Mouse (Mus musculus) hindbrain, embryonic 13.5 days (tissue): Measurements from ENCODE around the gene Myl10. TPM values are rescaled to one million over a fixed set of nuclear protein-coding genes. Genes with fewer than 3 reads are reported as not detected.
A peak's percentile ranks its signal among the peaks of the same experiment; 100 is the strongest.
"Not testable (repeated sequence)": the region's sequence is repeated elsewhere in the genome, so short reads cannot be mapped to it uniquely, and the experiment has no call there.

ENCODE experiments used
- ATAC-seq: fragments of 200-750 bp; cut with Nextera tagmentation; 2 replicates; pipeline ENCODE4 v1.8.0; 2017; ENCODE audit warnings: moderate TSS enrichment; ENCODE audit not compliant: low FRiP score
- H3K27ac ChIP-seq: fragments of 300-500 bp; sonication (generic); 2 replicates; pipeline ENCODE4 v1.5.1; 2015; ENCODE audit warnings: inconsistent platforms, mild to moderate bottlenecking, moderate library complexity
- H3K27me3 ChIP-seq: fragments of 300-500 bp; sonication (generic); 2 replicates; pipeline ENCODE4 v1.6.1; 2015; ENCODE audit warnings: mild to moderate bottlenecking, inconsistent platforms
- H3K36me3 ChIP-seq: fragments of 300-500 bp; sonication (generic); 2 replicates; pipeline ENCODE4 v1.6.1; 2015; ENCODE audit warnings: mild to moderate bottlenecking, inconsistent platforms
- H3K4me1 ChIP-seq: fragments of 300-500 bp; sonication (generic); replicated peaks from 2 replicates; pipeline ENCODE4 v1.6.1; 2015; ENCODE audit warnings: inconsistent platforms
- H3K4me2 ChIP-seq: fragments of 300-500 bp; sonication (generic); 2 replicates; pipeline ENCODE4 v1.6.1; 2015; ENCODE audit warnings: inconsistent platforms, mild to moderate bottlenecking, moderate library complexity
- H3K4me3 ChIP-seq: fragments of 300-500 bp; sonication (generic); 2 replicates; pipeline ENCODE4 v1.5.1; 2015; ENCODE audit warnings: mild to moderate bottlenecking, inconsistent platforms
- H3K9ac ChIP-seq: fragments of 300-500 bp; sonication (generic); 2 replicates; pipeline ENCODE4 v1.6.1; 2015; ENCODE audit warnings: mild to moderate bottlenecking, inconsistent platforms
- H3K9me3 ChIP-seq: fragments of 300-500 bp; sonication (generic); 2 replicates; pipeline ENCODE4 v1.6.1; 2016; ENCODE audit warnings: inconsistent platforms
- WGBS: fragments of 180-500 bp; shearing (Covaris S2); methylation state at CpG from one replicate; pipeline ENCODE4 v1.1.7; 2015; 5-methylcytosine and 5-hydroxymethylcytosine counted together
- polyA plus RNA-seq: library from polyadenylated mRNA; unstranded; fragments of >200 nt; fragmentation: Nextera tagmentation; extraction: Ambion mirVana; gene quantifications from 2 replicates; pipeline ENCODE4 v1.2.1, GENCODE M21; 2015

The Myl10 gene
- not detected in 2 replicates for polyA plus RNA-seq

DNA sequence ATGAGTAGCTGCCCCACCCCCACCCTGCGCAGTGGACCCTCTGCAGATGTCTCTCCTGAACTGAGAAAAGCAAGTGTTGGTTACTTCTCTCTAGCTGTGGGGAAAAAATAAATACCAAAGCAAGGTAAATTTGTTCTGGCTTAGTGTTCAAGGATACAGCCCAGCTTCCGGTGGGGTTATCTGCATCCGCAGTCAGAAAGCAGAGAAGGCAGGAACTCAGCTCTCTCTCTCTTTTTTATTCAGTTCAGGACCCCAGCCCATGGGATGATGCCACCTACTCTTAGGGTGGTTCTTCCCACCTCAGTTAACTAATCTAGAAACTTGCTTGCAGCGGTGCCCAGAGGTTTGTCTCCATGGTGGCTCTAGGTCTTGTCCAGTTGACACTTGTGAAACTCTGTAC lies at the start of gene Myl10:
TSS of gene Myl10 (plus strand) at position 363 of the 400 bp plus-strand sequence.
- Histone ChIP-seq H3K36me3 (no peaks in the 10 kb centered on the region), H3K27ac (no peak within 1 kb of the TSS), H3K9me3 (no peaks in the 10 kb centered on the region), H3K9ac (no peak within 1 kb of the TSS), H3K27me3 (no peaks in the 10 kb centered on the region), H3K4me2 (no peak within 1 kb of the TSS), H3K4me1 (no peaks in the 10 kb centered on the region), H3K4me3 (no peak within 1 kb of the TSS)
- ATAC-seq: no peak
- 91% methylated on average over 4 of the region's 4 CpGs for WGBS

DNA sequence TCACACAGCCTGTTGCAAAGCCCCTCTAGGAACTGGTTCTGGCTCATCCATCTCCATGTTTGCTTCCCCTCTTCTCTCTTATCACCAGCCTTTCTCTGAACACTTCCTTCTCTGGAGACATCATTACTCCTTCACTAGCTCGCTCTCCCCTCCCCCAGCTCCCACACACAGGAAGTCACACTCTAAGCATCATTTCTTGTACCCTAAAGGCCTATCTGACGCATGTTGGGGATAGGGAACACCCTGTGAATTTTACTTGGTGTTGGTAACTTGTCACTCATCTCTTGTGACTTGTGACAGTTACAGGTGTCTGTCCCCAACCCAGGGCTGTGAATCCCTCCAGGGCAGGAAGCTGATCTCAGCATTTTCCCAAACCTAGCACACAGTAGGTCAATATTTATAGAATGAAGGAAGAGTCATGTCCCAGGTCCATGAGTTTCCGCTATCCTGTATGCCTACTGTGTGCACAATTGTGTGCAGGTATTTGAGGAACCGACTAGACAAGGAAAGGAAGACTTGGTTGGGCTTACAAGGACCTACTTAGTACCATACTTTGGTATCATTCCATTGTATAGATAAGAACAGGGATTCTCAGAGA lies 46.1 kb upstream of the Myl10 start:
- 95% methylated on average over 4 of the region's 4 CpGs for WGBS
- Histone ChIP-seq H3K4me2 (no peak overlapping the region), H3K27ac (no peak overlapping the region), H3K27me3 (no peaks in the 10 kb centered on the region), H3K36me3 (no peaks in the 10 kb centered on the region), H3K4me3 (no peak overlapping the region), H3K4me1 (no peaks in the 10 kb centered on the region), H3K9me3 (no peaks in the 10 kb centered on the region), H3K9ac (no peak overlapping the region)
- no peak for ATAC-seq

DNA sequence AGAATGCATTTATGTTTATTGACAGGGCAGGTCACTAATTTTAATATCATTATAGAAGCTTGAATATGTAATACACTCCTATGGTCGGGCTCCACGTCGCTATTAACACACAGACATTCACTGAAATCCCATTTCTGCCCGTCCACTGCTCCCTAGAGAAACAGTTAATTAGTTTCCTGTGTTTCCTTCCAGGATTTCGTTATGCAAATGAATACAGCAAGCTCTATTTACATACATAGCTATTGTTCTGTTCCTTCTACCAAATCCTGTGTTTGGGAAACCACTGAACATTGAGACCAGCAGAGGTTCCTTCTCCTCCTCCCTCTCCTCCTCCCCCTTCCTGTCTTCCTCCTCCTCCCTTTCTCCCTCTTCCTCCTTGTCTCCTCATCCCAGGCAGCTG lies 43.9 kb upstream of the Myl10 start:
- ATAC-seq: no peak
- 34% methylated on average over 5 of the region's 5 CpGs for WGBS
- Histone ChIP-seq H3K9me3 (no peaks in the 10 kb centered on the region), H3K27ac (peak overlapping the region; percentile 72), H3K27me3 (no peaks in the 10 kb centered on the region), H3K4me2 (no peak overlapping the region), H3K4me1 (no peaks in the 10 kb centered on the region), H3K9ac (no peak overlapping the region), H3K4me3 (no peak overlapping the region), H3K36me3 (no peaks in the 10 kb centered on the region)

DNA sequence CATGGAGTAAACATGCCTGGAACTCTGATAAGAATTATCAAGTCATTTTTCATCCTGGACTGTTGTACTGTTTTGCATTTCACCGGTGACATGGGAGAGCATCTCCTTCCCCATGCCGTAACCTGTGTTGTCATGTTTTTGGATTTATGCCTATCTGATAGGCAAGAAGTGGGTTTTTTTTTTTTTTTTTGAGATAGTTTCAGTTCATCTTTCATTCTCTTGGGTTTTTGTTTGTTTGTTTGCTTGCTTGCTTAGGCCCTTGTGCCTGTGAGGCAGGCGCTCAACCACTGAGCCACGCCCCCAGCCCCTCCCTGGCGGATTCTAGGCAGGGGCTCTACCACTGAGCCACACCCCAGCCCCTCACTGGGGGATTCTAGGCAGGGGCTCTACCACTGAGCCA lies 43.3 kb upstream of the Myl10 start:
- WGBS: 82% methylated on average over 5 of the region's 5 CpGs
- H3K9ac ChIP-seq: no peak overlapping the region
- no peak overlapping the region for H3K4me3 ChIP-seq
- ATAC-seq: no peak
- H3K4me2 ChIP-seq: no peak overlapping the region
- no peaks in the 10 kb centered on the region for H3K36me3 ChIP-seq
- H3K27me3 ChIP-seq: no peaks in the 10 kb centered on the region
- no peaks in the 10 kb centered on the region for H3K4me1 ChIP-seq
- peak overlapping the region; percentile 72 for H3K27ac ChIP-seq
- H3K9me3 ChIP-seq: no peaks in the 10 kb centered on the region

DNA sequence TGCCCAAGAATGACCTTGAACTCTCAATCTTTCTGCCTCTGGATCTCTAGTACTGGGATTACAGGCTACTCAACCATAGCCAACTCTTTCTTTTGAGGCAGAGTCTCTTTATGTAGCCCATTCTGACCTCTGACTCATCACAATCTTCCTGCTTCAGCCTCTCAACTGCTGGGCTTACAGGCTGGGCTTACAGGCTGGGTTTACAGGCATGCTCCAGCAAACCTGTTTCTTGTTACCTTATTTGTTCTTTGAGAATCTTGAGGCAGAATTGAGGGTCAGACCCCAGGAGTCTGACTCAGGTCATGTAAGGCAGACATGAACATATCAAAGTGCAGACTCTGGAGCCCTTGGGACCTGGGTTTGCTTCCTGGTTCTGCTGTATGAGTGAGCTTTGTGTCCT lies 38.5 kb upstream of the Myl10 start:
- no peak overlapping the region for H3K9ac ChIP-seq
- no peak overlapping the region for H3K27ac ChIP-seq
- H3K4me1 ChIP-seq: no peaks in the 10 kb centered on the region
- H3K4me3 ChIP-seq: no peak overlapping the region
- H3K4me2 ChIP-seq: no peak overlapping the region
- no peak for ATAC-seq
- H3K9me3 ChIP-seq: no peaks in the 10 kb centered on the region
- no peaks in the 10 kb centered on the region for H3K36me3 ChIP-seq
- no peaks in the 10 kb centered on the region for H3K27me3 ChIP-seq

DNA sequence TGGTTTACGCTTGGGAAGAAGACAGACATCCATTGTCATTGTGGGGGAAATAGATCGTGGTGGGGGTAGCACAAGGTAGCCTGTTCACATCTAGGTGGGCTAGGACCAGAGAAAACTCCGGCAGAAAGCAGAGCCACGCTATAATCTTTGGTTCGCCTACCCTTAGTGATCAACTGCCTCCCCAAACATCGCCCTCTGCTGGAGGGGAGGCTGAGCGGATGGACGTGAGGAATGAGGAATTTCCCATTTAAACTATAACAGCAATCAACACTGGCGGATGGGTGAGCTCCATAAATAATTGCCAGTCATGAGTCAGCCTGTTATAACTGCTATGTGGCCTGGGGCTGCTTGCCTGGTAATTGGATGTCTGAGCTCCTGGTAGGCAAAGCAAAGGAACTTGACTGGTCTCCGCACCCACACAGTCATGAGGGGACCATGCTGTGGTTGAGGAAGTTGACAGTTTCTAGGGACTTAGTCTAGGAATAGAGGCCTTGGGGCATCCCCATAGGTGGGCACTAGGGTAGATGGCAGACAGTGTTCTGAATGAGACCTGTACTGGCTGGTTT lies 36.0 kb upstream of the Myl10 start:
- Histone ChIP-seq H3K4me2 (no peak overlapping the region), H3K27me3 (no peaks in the 10 kb centered on the region), H3K27ac (no peak overlapping the region), H3K4me3 (no peak overlapping the region), H3K4me1 (no peaks in the 10 kb centered on the region), H3K36me3 (no peaks in the 10 kb centered on the region), H3K9me3 (no peaks in the 10 kb centered on the region), H3K9ac (no peak overlapping the region)
- 79% methylated on average over 10 of the region's 10 CpGs for WGBS
- no peak for ATAC-seq

DNA sequence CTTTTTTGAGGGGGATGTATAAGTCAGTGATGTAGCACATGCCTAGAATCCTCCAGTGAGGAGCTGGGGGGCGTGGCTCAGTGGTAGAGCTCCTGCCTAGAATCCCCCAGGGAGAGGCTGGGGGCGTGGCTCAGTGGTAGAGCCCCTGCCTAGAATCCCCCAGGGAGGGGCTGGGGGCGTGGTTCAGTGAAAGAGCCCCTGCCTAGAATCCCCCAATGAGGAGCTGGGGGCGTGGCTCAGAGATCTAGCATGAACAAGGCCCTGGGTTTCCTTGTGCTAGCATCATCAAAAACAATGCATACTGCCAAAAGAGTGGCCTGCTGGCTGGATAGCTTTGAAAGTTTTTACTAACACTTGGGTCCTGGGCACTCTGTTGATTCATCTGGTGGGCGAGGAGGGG lies 32.2 kb upstream of the Myl10 start:
- 77% methylated on average over 5 of the region's 5 CpGs for WGBS
- not testable (repeated sequence) for H3K4me1 ChIP-seq

DNA sequence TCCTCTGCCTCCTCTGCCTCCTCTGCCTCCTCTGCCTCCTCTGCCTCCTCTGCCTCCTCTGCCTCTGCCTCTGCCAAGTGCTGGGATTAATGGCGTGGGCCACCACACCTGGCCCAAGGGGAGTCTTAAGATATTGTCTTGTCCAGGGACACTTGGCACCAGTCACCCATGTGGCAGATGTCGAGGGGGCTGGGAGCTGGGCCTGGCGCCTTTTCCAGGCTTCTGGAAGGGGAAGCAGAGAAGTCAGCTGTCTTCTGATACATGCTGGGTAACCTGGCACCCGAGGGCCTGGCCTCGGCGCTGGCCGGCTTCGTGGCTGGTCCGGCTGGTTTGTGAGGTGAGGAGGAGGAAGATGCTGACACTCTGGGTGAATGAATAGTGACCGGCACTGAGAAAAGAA lies 30.7 kb upstream of the Myl10 start:
- H3K27me3 ChIP-seq: peaks cover 11% of the 10 kb centered on the region; the same call in 1 of the 2 replicates
- no peaks in the 10 kb centered on the region for H3K36me3 ChIP-seq
- 77% methylated on average over 10 of the region's 10 CpGs for WGBS
- H3K4me3 ChIP-seq: no peak overlapping the region
- H3K4me1 ChIP-seq: 0 out of 2 replicates have a peak, but pooled peaks cover 4% of the 10 kb centered on the region
- no peak overlapping the region for H3K4me2 ChIP-seq
- H3K9ac ChIP-seq: no peak overlapping the region
- no peak for ATAC-seq
- no peak overlapping the region for H3K27ac ChIP-seq
- no peaks in the 10 kb centered on the region for H3K9me3 ChIP-seq

More for the DNA sequence above, 32.2 kb upstream of the Myl10 start:
- H3K9me3 ChIP-seq, H3K4me3 ChIP-seq, H3K36me3 ChIP-seq, H3K27me3 ChIP-seq, H3K27ac ChIP-seq, H3K4me2 ChIP-seq, H3K9ac ChIP-seq, ATAC-seq: not testable (repeated sequence)

DNA sequence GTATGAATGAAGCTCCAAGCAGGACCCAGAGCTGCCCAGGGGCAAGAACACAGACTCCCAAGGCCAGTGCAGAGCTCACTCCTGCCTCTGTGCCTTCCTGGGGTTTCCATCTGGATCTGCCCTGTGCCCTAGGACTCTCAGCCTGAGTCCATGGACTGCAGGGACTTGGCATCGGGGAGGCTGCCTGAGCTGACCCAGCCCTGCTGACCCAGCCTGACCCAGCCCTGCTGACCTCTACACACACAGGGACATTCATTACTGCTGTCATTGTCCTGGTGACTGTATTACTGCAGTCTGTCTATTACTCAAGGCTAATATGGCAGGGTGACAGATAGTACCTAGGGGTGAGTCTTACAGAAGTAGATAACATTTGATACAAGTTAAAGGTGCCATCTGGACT lies 30.1 kb upstream of the Myl10 start:
- 26% methylated on average over 1 of the region's 1 CpGs for WGBS
- ATAC-seq: no peak

DNA sequence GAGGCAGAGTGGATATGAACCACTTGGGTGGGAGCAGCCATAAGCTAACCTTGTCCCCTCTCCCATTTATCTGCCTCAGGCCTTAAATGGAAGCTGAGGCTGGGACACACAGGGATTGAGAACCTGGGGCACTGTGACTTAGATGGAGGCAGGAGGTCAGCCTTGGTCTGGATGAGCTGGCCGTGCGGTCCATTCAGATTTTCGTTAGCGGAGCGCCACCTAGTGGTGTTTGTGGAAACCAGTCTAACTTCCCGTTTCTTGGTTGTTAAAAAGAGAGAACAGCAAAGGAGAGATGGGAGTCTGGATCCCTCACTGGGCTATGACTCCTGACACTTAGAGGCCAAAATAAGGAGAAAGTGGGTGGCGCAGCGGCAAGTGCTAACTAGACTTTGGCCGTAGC lies 28.4 kb upstream of the Myl10 start:
- 7% methylated on average over 9 of the region's 9 CpGs for WGBS
- peaks cover 11% of the 10 kb centered on the region; the same call in 1 of the 2 replicates for H3K27me3 ChIP-seq
- no peak overlapping the region for H3K4me2 ChIP-seq
- ATAC-seq: no peak
- no peak overlapping the region for H3K9ac ChIP-seq
- H3K36me3 ChIP-seq: no peaks in the 10 kb centered on the region
- no peaks in the 10 kb centered on the region for H3K9me3 ChIP-seq
- H3K27ac ChIP-seq: no peak overlapping the region
- H3K4me1 ChIP-seq: 0 out of 2 replicates have a peak, but pooled peaks cover 4% of the 10 kb centered on the region
- H3K4me3 ChIP-seq: no peak overlapping the region

More for the DNA sequence above, 30.1 kb upstream of the Myl10 start:
- Histone ChIP-seq H3K27me3 (peaks cover 11% of the 10 kb centered on the region; the same call in 1 of the 2 replicates), H3K27ac (no peak overlapping the region), H3K36me3 (no peaks in the 10 kb centered on the region), H3K4me2 (no peak overlapping the region), H3K9ac (no peak overlapping the region), H3K9me3 (no peaks in the 10 kb centered on the region), H3K4me3 (no peak overlapping the region), H3K4me1 (0 out of 2 replicates have a peak, but pooled peaks cover 4% of the 10 kb centered on the region)

DNA sequence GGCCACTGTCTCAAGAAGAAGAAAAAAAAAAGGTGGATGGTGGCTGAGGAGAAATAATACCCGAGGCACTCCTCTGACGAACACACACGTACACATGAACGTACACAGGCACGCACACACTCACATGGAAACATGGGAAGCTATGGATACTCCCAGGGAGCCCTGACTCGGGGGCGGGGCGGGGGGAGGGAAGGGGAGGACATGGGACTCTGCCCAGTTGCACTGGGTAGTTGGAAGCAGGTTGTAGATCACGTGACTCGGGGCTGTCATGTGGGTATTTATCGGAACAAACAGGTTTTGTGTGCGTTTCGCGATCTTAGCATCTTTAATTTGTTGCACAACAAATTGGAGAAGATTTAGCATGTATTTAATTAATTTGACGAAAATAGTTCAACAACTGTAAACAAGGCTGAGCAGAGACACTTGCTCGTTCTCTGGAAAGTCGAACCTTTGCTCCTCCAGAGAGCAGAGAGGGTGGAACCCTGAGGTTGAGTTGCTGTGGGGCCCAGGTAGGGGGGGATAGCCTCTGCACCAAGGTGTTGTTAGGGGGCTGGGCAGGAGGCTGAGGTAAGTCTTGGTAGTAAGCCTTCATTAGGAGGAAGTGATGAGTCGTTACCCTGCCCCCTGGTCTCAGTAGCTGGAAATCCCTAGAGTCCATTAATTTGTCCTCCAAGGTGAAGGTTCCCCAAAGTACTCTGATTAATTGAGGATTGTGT lies 16.5 kb upstream of the Myl10 start:
- H3K4me3 ChIP-seq: no peak overlapping the region
- H3K36me3 ChIP-seq: no peaks in the 10 kb centered on the region
- no peak for ATAC-seq
- no peaks in the 10 kb centered on the region for H3K9me3 ChIP-seq
- H3K27me3 ChIP-seq: no peaks in the 10 kb centered on the region
- 94% methylated on average over 18 of the region's 18 CpGs for WGBS
- no peaks in the 10 kb centered on the region for H3K4me1 ChIP-seq
- H3K9ac ChIP-seq: no peak overlapping the region
- no peak overlapping the region for H3K4me2 ChIP-seq
- H3K27ac ChIP-seq: no peak overlapping the region

DNA sequence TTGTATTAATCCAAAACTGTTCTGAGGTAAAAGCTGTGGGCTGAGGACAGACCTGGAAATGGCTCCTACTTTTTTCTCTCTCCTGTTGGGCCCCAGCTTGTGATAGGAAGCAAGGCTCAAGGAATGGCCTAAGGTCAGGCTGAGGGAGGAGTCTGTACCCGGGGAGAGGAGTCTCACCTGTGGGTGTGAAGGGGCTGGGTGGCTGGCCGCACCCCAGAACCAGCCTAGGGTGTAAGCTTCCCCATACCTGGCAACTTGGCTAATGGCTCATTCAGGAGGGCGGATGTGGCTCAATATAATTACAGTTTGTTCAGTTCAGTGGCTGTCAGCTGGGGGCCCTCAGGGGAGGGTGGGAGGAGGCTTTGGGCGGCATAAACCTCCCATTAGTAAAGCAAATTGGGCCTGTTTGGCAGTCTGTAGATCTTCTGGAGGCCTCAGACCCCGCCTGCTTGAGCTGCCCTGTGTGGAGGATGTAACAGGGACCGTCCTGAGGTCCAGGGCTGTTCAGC lies 14.1 kb upstream of the Myl10 start:
- WGBS: 73% methylated on average over 6 of the region's 6 CpGs
- no peak for ATAC-seq

More for the DNA sequence above, 14.1 kb upstream of the Myl10 start:
- no peak overlapping the region for H3K4me3 ChIP-seq
- H3K9me3 ChIP-seq: no peaks in the 10 kb centered on the region
- H3K4me2 ChIP-seq: no peak overlapping the region
- no peaks in the 10 kb centered on the region for H3K36me3 ChIP-seq
- H3K4me1 ChIP-seq: no peaks in the 10 kb centered on the region
- H3K27ac ChIP-seq: no peak overlapping the region
- no peaks in the 10 kb centered on the region for H3K27me3 ChIP-seq
- H3K9ac ChIP-seq: no peak overlapping the region
